Mouse (Mus musculus) embryonic facial prominence, embryonic 13.5 days (tissue): ENCODE measurements around the gene Zfp518b. TPM values are rescaled to one million over a fixed set of nuclear protein-coding genes. Genes with fewer than 3 reads are reported as not detected.

ENCODE experiments used
- ATAC-seq: fragments of 200-750 bp; cut with Nextera tagmentation; 2 replicates; pipeline ENCODE4 v1.8.0; 2017; ENCODE audit warnings: low read depth; ENCODE audit not compliant: insufficient number of reproducible peaks, insufficient read depth, low FRiP score, low TSS enrichment
- H3K27ac ChIP-seq: fragments of 300-500 bp; sonication (generic); 2 replicates; pipeline ENCODE4 v1.5.1; 2015; ENCODE audit warnings: moderate library complexity, mild to moderate bottlenecking, inconsistent platforms
- H3K27me3 ChIP-seq: fragments of 300-500 bp; sonication (generic); 2 replicates; pipeline ENCODE4 v1.6.1; 2015; ENCODE audit warnings: mild to moderate bottlenecking, inconsistent platforms
- H3K36me3 ChIP-seq: fragments of 300-500 bp; sonication (generic); 2 replicates; pipeline ENCODE4 v1.6.1; 2015; ENCODE audit warnings: mild to moderate bottlenecking, inconsistent platforms
- H3K4me1 ChIP-seq: fragments of 300-500 bp; sonication (generic); 2 replicates; pipeline ENCODE4 v1.6.1; 2015; ENCODE audit warnings: inconsistent platforms
- H3K4me2 ChIP-seq: fragments of 300-500 bp; sonication (generic); 2 replicates; pipeline ENCODE4 v1.6.1; 2015; ENCODE audit warnings: moderate library complexity, mild to moderate bottlenecking, inconsistent platforms
- H3K4me3 ChIP-seq: fragments of 300-500 bp; sonication (generic); 2 replicates; pipeline ENCODE4 v1.5.1; 2015; ENCODE audit warnings: mild to moderate bottlenecking, inconsistent platforms
- H3K9ac ChIP-seq: fragments of 300-500 bp; sonication (generic); 2 replicates; pipeline ENCODE4 v1.6.1; 2015; ENCODE audit warnings: mild to moderate bottlenecking, inconsistent platforms
- H3K9me3 ChIP-seq: fragments of 300-500 bp; sonication (generic); 2 replicates; pipeline ENCODE4 v1.6.1; 2016; ENCODE audit warnings: inconsistent platforms
- WGBS: fragments of 180-500 bp; shearing (Covaris S2); methylation state at CpG from one replicate; pipeline ENCODE4 v1.1.7; 2015; ENCODE audit warnings: mixed read lengths; 5-methylcytosine and 5-hydroxymethylcytosine counted together
- polyA plus RNA-seq: library from polyadenylated mRNA; unstranded; fragments of >200 nt; fragmentation: Nextera tagmentation; extraction: Ambion mirVana; gene quantifications from 2 replicates; pipeline ENCODE4 v1.2.1, GENCODE M21; 2015

Zfp518b gene
- polyA plus RNA-seq, 1 experiment from 2014 or later = 25.2 TPM

DNA sequence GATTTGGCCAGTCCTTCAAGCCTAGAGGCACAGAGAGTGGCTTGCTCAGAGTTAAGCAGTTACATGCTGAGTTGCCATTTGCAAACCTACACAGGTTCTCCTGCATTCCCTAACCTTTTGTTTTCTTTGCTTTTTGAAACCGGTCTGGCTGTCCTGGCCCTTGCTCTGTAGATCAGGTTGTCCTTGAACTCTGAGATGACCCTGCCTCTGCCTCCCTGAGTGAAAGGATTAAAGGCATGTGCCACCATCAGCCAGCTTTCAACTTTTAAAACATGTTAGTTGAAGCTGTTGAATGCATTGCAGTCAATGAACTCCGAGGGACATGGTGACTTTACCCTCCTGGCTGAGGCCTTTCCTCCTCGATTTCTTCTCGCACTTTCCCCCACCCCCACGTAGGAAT is 25.8 kb downstream of the Zfp518b start:
- no peak for ATAC-seq
- no peaks in the 10 kb centered on the region for H3K36me3 ChIP-seq
- H3K27me3 ChIP-seq = no peaks in the 10 kb centered on the region
- no peaks in the 10 kb centered on the region for H3K4me1 ChIP-seq
- no peak overlapping the region for H3K4me3 ChIP-seq
- no peak overlapping the region for H3K27ac ChIP-seq
- H3K9me3 ChIP-seq = no peaks in the 10 kb centered on the region
- WGBS = 88% methylated on average over 5 of the region's 5 CpGs
- no peak overlapping the region for H3K9ac ChIP-seq
- no peak overlapping the region for H3K4me2 ChIP-seq

DNA sequence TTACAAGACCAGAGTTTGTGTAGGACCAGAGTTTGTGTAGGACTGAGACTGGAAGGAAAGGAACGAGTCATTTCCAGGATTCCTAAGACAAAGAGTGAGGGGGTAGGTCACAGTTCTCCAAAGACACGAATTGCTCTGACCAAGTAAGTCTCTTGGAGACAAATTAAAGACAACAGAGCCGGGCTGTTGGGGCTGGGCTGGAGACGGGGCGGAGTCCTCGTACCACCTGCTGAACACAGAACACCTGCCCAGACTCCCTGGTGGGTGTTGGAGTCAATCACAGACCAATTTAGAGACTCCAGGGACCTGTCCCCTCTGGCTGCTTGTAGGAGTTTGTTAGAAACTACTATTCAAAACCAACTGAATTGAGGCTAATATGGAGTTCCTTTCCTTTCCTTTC is 28.4 kb downstream of the Zfp518b start:
- H3K27me3 ChIP-seq = no peaks in the 10 kb centered on the region
- H3K9me3 ChIP-seq = no peaks in the 10 kb centered on the region
- no peak overlapping the region for H3K4me2 ChIP-seq
- H3K36me3 ChIP-seq = no peaks in the 10 kb centered on the region
- no peak overlapping the region for H3K27ac ChIP-seq
- H3K4me3 ChIP-seq = no peak overlapping the region
- ATAC-seq = no peak
- 56% methylated on average over 6 of the region's 6 CpGs for WGBS
- no peak overlapping the region for H3K9ac ChIP-seq
- H3K4me1 ChIP-seq = no peaks in the 10 kb centered on the region

GRCm38 (mm10) chr5:38655421-38655928 is 29.2 kb downstream of the Zfp518b start:
- H3K9ac ChIP-seq = no peak overlapping the region
- H3K36me3 ChIP-seq = no peaks in the 10 kb centered on the region
- ATAC-seq = no peak

GRCm38 (mm10) chr5:38654571-38654970 is 30.1 kb downstream of the Zfp518b start:
- Histone ChIP-seq H3K9me3 (no peaks in the 10 kb centered on the region), H3K9ac (no peak overlapping the region), H3K27ac (no peak overlapping the region), H3K4me3 (no peak overlapping the region), H3K36me3 (no peaks in the 10 kb centered on the region), H3K4me1 (no peaks in the 10 kb centered on the region), H3K4me2 (no peak overlapping the region), H3K27me3 (no peaks in the 10 kb centered on the region)
- ATAC-seq = no peak
- 42% methylated on average over 1 of the region's 1 CpGs for WGBS

More at GRCm38 (mm10) chr5:38655421-38655928, 29.2 kb downstream of the Zfp518b start:
- Histone ChIP-seq H3K9me3 (no peaks in the 10 kb centered on the region), H3K4me3 (no peak overlapping the region), H3K4me1 (no peaks in the 10 kb centered on the region), H3K27ac (no peak overlapping the region), H3K4me2 (no peak overlapping the region), H3K27me3 (no peaks in the 10 kb centered on the region)
- WGBS = 69% methylated on average over 12 of the region's 12 CpGs

DNA sequence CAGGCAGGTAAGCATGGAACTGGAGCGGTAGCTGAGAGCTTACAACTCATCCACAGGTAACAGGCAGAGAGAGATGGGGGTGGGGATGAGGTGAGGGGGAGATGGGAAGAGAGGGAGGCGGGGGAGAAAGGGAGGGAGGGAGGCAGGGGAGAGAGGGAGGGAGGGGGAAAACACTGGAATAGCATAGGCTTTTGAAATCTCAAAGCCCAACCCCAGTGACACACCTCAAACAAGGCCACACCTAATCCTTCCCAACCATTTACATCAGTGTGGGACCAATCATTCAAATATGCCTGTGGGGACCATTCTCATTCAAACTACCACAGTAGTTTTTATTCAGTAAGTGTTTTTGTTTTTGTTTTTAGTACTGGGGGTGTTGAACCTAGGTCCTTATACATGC is 31.5 kb downstream of the Zfp518b start:
- Histone ChIP-seq H3K4me2 (no peak overlapping the region), H3K9ac (no peak overlapping the region), H3K9me3 (no peaks in the 10 kb centered on the region), H3K4me1 (no peaks in the 10 kb centered on the region), H3K27ac (no peak overlapping the region), H3K36me3 (no peaks in the 10 kb centered on the region), H3K27me3 (no peaks in the 10 kb centered on the region), H3K4me3 (no peak overlapping the region)
- WGBS = 63% methylated on average over 2 of the region's 2 CpGs
- ATAC-seq = no peak

GRCm38 (mm10) chr5:38651455-38651854 is 33.2 kb downstream of the Zfp518b start:
- 82% methylated on average over 5 of the region's 5 CpGs for WGBS

GRCm38 (mm10) chr5:38641526-38641925 is 43.1 kb downstream of the Zfp518b start:
- Histone ChIP-seq H3K4me2 (no peak overlapping the region), H3K27ac (no peak overlapping the region), H3K36me3 (no peaks in the 10 kb centered on the region), H3K9me3 (peaks cover 13% of the 10 kb centered on the region), H3K9ac (no peak overlapping the region), H3K4me1 (no peaks in the 10 kb centered on the region), H3K4me3 (no peak overlapping the region), H3K27me3 (no peaks in the 10 kb centered on the region)
- ATAC-seq = no peak

More at GRCm38 (mm10) chr5:38651455-38651854, 33.2 kb downstream of the Zfp518b start:
- Histone ChIP-seq H3K4me3 (no peak overlapping the region), H3K4me1 (no peaks in the 10 kb centered on the region), H3K9me3 (no peaks in the 10 kb centered on the region), H3K27ac (no peak overlapping the region), H3K36me3 (no peaks in the 10 kb centered on the region), H3K27me3 (no peaks in the 10 kb centered on the region), H3K9ac (no peak overlapping the region), H3K4me2 (no peak overlapping the region)
- ATAC-seq = no peak

DNA sequence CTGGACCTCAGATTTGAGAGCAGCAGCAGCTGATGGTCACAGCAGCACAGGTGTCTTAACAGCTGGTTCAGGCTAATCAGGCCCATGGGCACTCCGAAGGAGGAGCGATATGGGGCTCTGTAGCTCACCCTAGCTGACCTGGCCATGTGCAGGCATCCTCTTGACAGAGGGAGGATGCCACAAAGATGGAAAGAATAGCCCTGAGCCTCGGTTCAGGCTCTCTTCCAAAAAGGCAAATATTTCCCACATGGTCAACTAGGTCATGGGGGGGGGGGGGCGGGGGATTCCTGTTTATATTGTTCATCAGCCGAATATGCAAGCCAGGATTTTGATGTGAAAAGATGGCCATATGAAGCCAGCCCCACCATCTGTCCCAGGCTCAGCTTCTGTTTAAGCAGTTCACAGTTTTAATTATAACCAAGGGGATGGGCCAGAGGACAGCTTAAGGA is 48.3 kb downstream of the Zfp518b start:
- Histone ChIP-seq H3K4me3 (no peak overlapping the region), H3K9me3 (peaks cover 3% of the 10 kb centered on the region; the same call in 1 of the 2 replicates), H3K4me1 (peaks cover 27% of the 10 kb centered on the region), H3K9ac (no peak overlapping the region), H3K36me3 (no peaks in the 10 kb centered on the region), H3K4me2 (no peak overlapping the region), H3K27me3 (no peaks in the 10 kb centered on the region), H3K27ac (no peak overlapping the region)
- ATAC-seq = no peak
- 74% methylated on average over 5 of the region's 5 CpGs for WGBS

DNA sequence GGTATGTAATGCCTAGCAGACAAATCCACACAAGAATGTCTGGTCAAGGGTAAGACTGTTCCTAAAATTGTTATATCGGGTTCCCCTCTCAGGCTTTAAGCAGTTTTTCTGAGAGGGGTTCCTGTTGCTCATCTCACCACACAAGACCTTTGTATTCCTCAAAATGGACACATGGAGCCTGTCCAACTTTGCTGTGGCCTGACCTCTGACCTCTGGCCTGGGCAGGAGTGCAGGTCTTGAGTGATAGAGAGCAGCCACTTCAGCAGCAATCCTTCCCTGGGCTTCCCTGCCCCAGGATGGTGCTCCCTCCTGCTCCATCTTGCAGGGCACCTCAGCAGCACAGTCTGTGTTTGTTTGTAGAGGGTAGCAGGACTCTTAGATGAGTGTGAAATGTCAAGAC is 48.9 kb downstream of the Zfp518b start:
- 56% methylated on average over 1 of the region's 1 CpGs for WGBS
- Histone ChIP-seq H3K9me3 (peaks cover 2% of the 10 kb centered on the region; the same call in 1 of the 2 replicates), H3K4me1 (peaks cover 27% of the 10 kb centered on the region), H3K4me3 (no peak overlapping the region), H3K36me3 (no peaks in the 10 kb centered on the region), H3K9ac (no peak overlapping the region), H3K27me3 (no peaks in the 10 kb centered on the region), H3K27ac (no peak overlapping the region), H3K4me2 (no peak overlapping the region)
- ATAC-seq = no peak

GRCm38 (mm10) chr5:38634321-38635164 is 50.1 kb downstream of the Zfp518b start:
- H3K4me2 ChIP-seq = no peak overlapping the region
- no peak for ATAC-seq
- no peaks in the 10 kb centered on the region for H3K9me3 ChIP-seq
- peaks cover 27% of the 10 kb centered on the region for H3K4me1 ChIP-seq
- peak overlapping the region; percentile 76 for H3K27ac ChIP-seq
- H3K9ac ChIP-seq = no peak overlapping the region
- WGBS = 36% methylated on average over 11 of the region's 11 CpGs
- H3K36me3 ChIP-seq = no peaks in the 10 kb centered on the region
- no peaks in the 10 kb centered on the region for H3K27me3 ChIP-seq
- H3K4me3 ChIP-seq = no peak overlapping the region

- no peak overlapping the region for H3K4me3 ChIP-seq
- no peaks in the 10 kb centered on the region for H3K27me3 ChIP-seq
- H3K4me1 ChIP-seq = peaks cover 31% of the 10 kb centered on the region
- no peak overlapping the region for H3K4me2 ChIP-seq
- H3K9me3 ChIP-seq = no peaks in the 10 kb centered on the region
- no peak for ATAC-seq
- H3K36me3 ChIP-seq = no peaks in the 10 kb centered on the region
- WGBS = 61% methylated on average over 13 of the region's 13 CpGs
- H3K27ac ChIP-seq = peak overlapping the region; percentile 76; the same call in 1 of the 2 replicates
- no peak overlapping the region for H3K9ac ChIP-seq
Observed at GRCm38 (mm10) chr5:38632463-38633449, 51.9 kb downstream of the Zfp518b start.
